Comparison of ENCODE assay signal across 13 mouse cellular contexts in the genomic region with DNA sequence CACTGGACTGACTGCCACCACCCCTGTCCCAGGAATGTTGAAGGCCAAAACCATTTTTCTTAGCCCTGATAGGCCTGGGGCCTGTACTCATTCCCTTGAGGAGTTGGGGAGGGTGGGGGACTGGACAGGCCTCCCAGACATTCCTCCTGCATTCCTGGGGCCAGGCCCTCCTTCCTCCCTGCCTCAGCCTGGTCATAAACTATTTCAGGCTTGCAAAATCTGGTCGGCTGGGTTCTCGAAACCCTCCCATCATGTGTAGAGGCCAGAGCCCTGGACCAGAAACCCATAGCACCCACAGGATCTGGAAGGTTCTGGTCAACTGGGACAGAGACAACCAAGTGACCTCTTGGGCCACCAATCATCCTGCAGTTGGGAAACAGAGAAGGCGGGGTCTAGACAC.
DNase-seq lines count a peak whose midpoint lies in the region; ATAC-seq and TF ChIP-seq lines count a peak whose summit lies in the region.
"Had no signal": no experiment of that assay in that cellular context is flagged by ENCODE, and none has a peak within 500 bp of the region (broad histone marks: within the 10 kb centered on the region; RNA-seq: fewer than 3 reads in every experiment).

No protein-coding gene starts in this region.

- DNase-seq in 3134 (ENCODE audit: extremely low read depth, insufficient read length, low spot score) (peak; percentile 24), NIH3T3 (ENCODE audit: low read depth) (peak; percentile 42)
- peak; percentile 46 for DNase-seq in lung, embryonic 14.5 days
- no peak for DNase-seq in cerebellum, adult 11-12 months
- DNase-seq in retina, embryonic 14.5 days (ENCODE audit: low spot score) = no peak
- DNase-seq in right cerebral cortex, postnatal 36 days (ENCODE audit: low spot score in 2 of 2) = no peak
- DNase-seq: cerebellum, postnatal 10 days; liver; right cerebral cortex, postnatal 14 days; thymus, postnatal 14 days had no signal

- no peak for TF ChIP-seq CTCF in lung, embryonic 14.5 days (IDR thresholded peaks at IDR 0.05; ENCODE audit: low read depth)

- WGBS in kidney, embryonic 16.5 days = 44% methylated on average over 3 of the region's 3 CpGs
- WGBS in lung, embryonic 14.5 days = 54% methylated on average over 3 of the region's 3 CpGs

- H3K4me2 ChIP-seq in kidney, embryonic 16.5 days (replicated peaks; ENCODE audit: low read depth, low read length) = no peak overlapping the region
- H3K4me2 ChIP-seq in lung, embryonic 14.5 days = no peak overlapping the region

- no peaks in the 10 kb centered on the region for H3K27me3 ChIP-seq in kidney, embryonic 16.5 days (ENCODE audit: insufficient read depth, low read length)
- no peaks in the 10 kb centered on the region for H3K27me3 ChIP-seq in lung, embryonic 14.5 days (ENCODE audit: insufficient read depth, low read length)

- H3K4me3 ChIP-seq in kidney, embryonic 16.5 days (ENCODE audit: low read length) = no peak overlapping the region
- H3K4me3 ChIP-seq in lung, embryonic 14.5 days (ENCODE audit: low read depth, low read length) = no peak overlapping the region
- H3K4me3 ChIP-seq: forebrain, embryonic 10.5 days; hindbrain, embryonic 10.5 days had no signal

- no peaks in the 10 kb centered on the region for H3K36me3 ChIP-seq in kidney, embryonic 16.5 days (ENCODE audit: insufficient read depth, low read length)
- H3K36me3 ChIP-seq in lung, embryonic 14.5 days (ENCODE audit: insufficient read depth) = no peaks in the 10 kb centered on the region
- H3K36me3 ChIP-seq: forebrain, embryonic 10.5 days; hindbrain, embryonic 10.5 days had no signal

- ATAC-seq in kidney, embryonic 16.5 days (ENCODE audit: low FRiP score, low TSS enrichment) = peak; percentile 73
- peak; percentile 45; the same call in 1 of the 2 replicates for ATAC-seq in lung, embryonic 14.5 days (ENCODE audit: insufficient read depth)

- no peaks in the 10 kb centered on the region for H3K9me3 ChIP-seq in kidney, embryonic 16.5 days (ENCODE audit: low read length)
- no peaks in the 10 kb centered on the region for H3K9me3 ChIP-seq in lung, embryonic 14.5 days (ENCODE audit: low read depth, low read length)
- H3K9me3 ChIP-seq: forebrain, embryonic 10.5 days; hindbrain, embryonic 10.5 days had no signal

- H3K9ac ChIP-seq in kidney, embryonic 16.5 days (replicated peaks; ENCODE audit: low read length) = no peak overlapping the region
- no peak overlapping the region for H3K9ac ChIP-seq in lung, embryonic 14.5 days

- H3K4me1 ChIP-seq in kidney, embryonic 16.5 days (ENCODE audit: insufficient read depth, low read length) = peaks cover 15% of the 10 kb centered on the region
- H3K4me1 ChIP-seq in lung, embryonic 14.5 days (ENCODE audit: insufficient read depth) = peaks cover 14% of the 10 kb centered on the region

- 0 out of 2 replicates have a peak overlapping the region, but pooled peaks have one; percentile 25 for H3K27ac ChIP-seq in kidney, embryonic 16.5 days (ENCODE audit: low read length)
- H3K27ac ChIP-seq in lung, embryonic 14.5 days (ENCODE audit: low read depth) = no peak overlapping the region
- H3K27ac ChIP-seq: forebrain, embryonic 10.5 days; hindbrain, embryonic 10.5 days had no signal

Comparison
In these comparisons a context has a peak if more than half of its experiments do, and no peak if none do; other contexts are left out.
1. DNase-seq: peak in 3134 (single experiment), NIH3T3 (single experiment) and lung, embryonic 14.5 days (single experiment); none in cerebellum, adult 11-12 months (single experiment), retina, embryonic 14.5 days (single experiment) and right cerebral cortex, postnatal 36 days (0 of 2).